Mouse (Mus musculus): ENCODE measurements at regions not wholly inside any gene's neighbourhood (a gene's known extent, or its start where the extent isn't known, plus 50 kb on each side); places are given as distances from the start of the nearest gene placed in this dataset.

GRCm38 (mm10) chr5:29870537-29870936 lies 134.8 kb upstream of the Gm5129 start:
- DNase-seq (ENCODE audit: low spot score) = no peak
- TF ChIP-seq CTCF (IDR thresholded peaks at IDR 0.05; ENCODE audit: low read depth) = no peak

GRCm38 (mm10) chr5:29875451-29875850 lies 137.5 kb upstream of the Il6 start:
- ATAC-seq (replicated peaks; ENCODE audit: low FRiP score, low read depth) = no peak
- Histone ChIP-seq H3K27me3 (ENCODE audit: insufficient read depth, low read length) (no peaks in the 10 kb centered on the region), H3K4me3 (replicated peaks; ENCODE audit: low read depth, low read length) (no peak overlapping the region), H3K27ac (no peak overlapping the region), H3K36me3 (ENCODE audit: insufficient read depth, low read length) (no peaks in the 10 kb centered on the region), H3K4me1 (replicated peaks; ENCODE audit: insufficient read depth, low read length) (no peaks in the 10 kb centered on the region), H3K9me3 (replicated peaks; ENCODE audit: low read length) (no peaks in the 10 kb centered on the region), H3K9ac (ENCODE audit: low read depth, low read length) (no peak overlapping the region), H3K4me2 (ENCODE audit: low read length) (no peak overlapping the region)
- WGBS = 53% methylated on average over 1 of the region's 1 CpGs
- no peak for DNase-seq (ENCODE audit: low spot score)
- no peak for TF ChIP-seq CTCF (IDR thresholded peaks at IDR 0.05; ENCODE audit: low read depth)

More at GRCm38 (mm10) chr5:29870537-29870936, 134.8 kb upstream of the Gm5129 start:
- Histone ChIP-seq H3K36me3 (ENCODE audit: insufficient read depth, low read length) (no peaks in the 10 kb centered on the region), H3K9ac (ENCODE audit: low read depth, low read length) (no peak overlapping the region), H3K4me3 (replicated peaks; ENCODE audit: low read depth, low read length) (no peak overlapping the region), H3K4me1 (replicated peaks; ENCODE audit: insufficient read depth, low read length) (no peaks in the 10 kb centered on the region), H3K4me2 (ENCODE audit: low read length) (no peak overlapping the region), H3K9me3 (replicated peaks; ENCODE audit: low read length) (no peaks in the 10 kb centered on the region), H3K27ac (no peak overlapping the region), H3K27me3 (ENCODE audit: insufficient read depth, low read length) (no peaks in the 10 kb centered on the region)
- WGBS = 36% methylated on average over 3 of the region's 3 CpGs
- ATAC-seq (replicated peaks; ENCODE audit: low FRiP score, low read depth) = no peak

GRCm38 (mm10) chr5:29887267-29887841 lies 125.6 kb upstream of the Il6 start:
- H3K9ac ChIP-seq (ENCODE audit: low read depth, low read length) = no peak overlapping the region
- no peak for DNase-seq (ENCODE audit: low spot score)
- no peak overlapping the region for H3K27ac ChIP-seq
- no peak for ATAC-seq (replicated peaks; ENCODE audit: low FRiP score, low read depth)
- no peak overlapping the region for H3K4me2 ChIP-seq (ENCODE audit: low read length)
- H3K4me1 ChIP-seq (replicated peaks; ENCODE audit: insufficient read depth, low read length) = 0 out of 2 replicates have a peak, but pooled peaks cover under 1% of the 10 kb centered on the region
- TF ChIP-seq CTCF (IDR thresholded peaks at IDR 0.05; ENCODE audit: low read depth) = no peak
- no peak overlapping the region for H3K4me3 ChIP-seq (replicated peaks; ENCODE audit: low read depth, low read length)
- no peaks in the 10 kb centered on the region for H3K27me3 ChIP-seq (ENCODE audit: insufficient read depth, low read length)
- H3K9me3 ChIP-seq (replicated peaks; ENCODE audit: low read length) = no peaks in the 10 kb centered on the region
- 47% methylated on average over 4 of the region's 4 CpGs for WGBS
- no peaks in the 10 kb centered on the region for H3K36me3 ChIP-seq (ENCODE audit: insufficient read depth, low read length)

- no peak overlapping the region for H3K27ac ChIP-seq
- no peak overlapping the region for H3K4me3 ChIP-seq (replicated peaks; ENCODE audit: low read depth, low read length)
- TF ChIP-seq CTCF (IDR thresholded peaks at IDR 0.05; ENCODE audit: low read depth) = no peak
- H3K4me1 ChIP-seq (replicated peaks; ENCODE audit: insufficient read depth, low read length) = 0 out of 2 replicates have a peak, but pooled peaks cover 7% of the 10 kb centered on the region
- WGBS = 37% methylated on average over 2 of the region's 2 CpGs
- no peaks in the 10 kb centered on the region for H3K27me3 ChIP-seq (ENCODE audit: insufficient read depth, low read length)
- DNase-seq (ENCODE audit: low spot score) (no peak), ATAC-seq (replicated peaks; ENCODE audit: low FRiP score, low read depth) (no peak)
- no peaks in the 10 kb centered on the region for H3K36me3 ChIP-seq (ENCODE audit: insufficient read depth, low read length)
- H3K9ac ChIP-seq (ENCODE audit: low read depth, low read length) = no peak overlapping the region
- no peak overlapping the region for H3K4me2 ChIP-seq (ENCODE audit: low read length)
- no peaks in the 10 kb centered on the region for H3K9me3 ChIP-seq (replicated peaks; ENCODE audit: low read length)
Measured at GRCm38 (mm10) chr5:29892344-29892743, 120.6 kb upstream of the Il6 start.

DNA sequence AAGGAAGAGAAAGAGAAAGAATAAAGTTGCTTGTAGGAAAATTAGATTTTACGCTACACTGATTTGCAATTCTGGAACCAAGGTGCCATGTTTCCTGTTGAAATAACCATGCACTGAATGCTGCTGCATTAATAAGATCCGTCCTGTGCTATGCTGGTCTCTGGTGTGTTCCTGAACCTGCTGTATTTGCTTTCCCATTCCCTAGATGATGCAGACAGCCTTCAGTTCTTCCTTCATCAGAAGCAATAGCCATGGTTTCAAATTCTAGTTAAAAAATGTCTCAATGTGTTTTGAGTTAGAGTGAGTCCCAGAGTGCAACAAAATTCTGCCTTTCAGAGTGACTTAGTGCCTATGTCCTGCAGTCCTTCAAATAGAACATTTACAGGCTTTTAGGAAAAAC lies 120.1 kb upstream of the Il6 start:
- DNase-seq (ENCODE audit: low spot score) = no peak
- no peaks in the 10 kb centered on the region for H3K36me3 ChIP-seq (ENCODE audit: insufficient read depth, low read length)
- H3K27ac ChIP-seq = no peak overlapping the region
- H3K9me3 ChIP-seq (replicated peaks; ENCODE audit: low read length) = no peaks in the 10 kb centered on the region
- 0 out of 2 replicates have a peak, but pooled peaks cover 7% of the 10 kb centered on the region for H3K4me1 ChIP-seq (replicated peaks; ENCODE audit: insufficient read depth, low read length)
- no peak overlapping the region for H3K4me2 ChIP-seq (ENCODE audit: low read length)
- 78% methylated on average over 2 of the region's 2 CpGs for WGBS
- no peaks in the 10 kb centered on the region for H3K27me3 ChIP-seq (ENCODE audit: insufficient read depth, low read length)
- no peak for TF ChIP-seq CTCF (IDR thresholded peaks at IDR 0.05; ENCODE audit: low read depth)
- no peak overlapping the region for H3K4me3 ChIP-seq (replicated peaks; ENCODE audit: low read depth, low read length)
- ATAC-seq (replicated peaks; ENCODE audit: low FRiP score, low read depth) = no peak
- no peak overlapping the region for H3K9ac ChIP-seq (ENCODE audit: low read depth, low read length)

DNA sequence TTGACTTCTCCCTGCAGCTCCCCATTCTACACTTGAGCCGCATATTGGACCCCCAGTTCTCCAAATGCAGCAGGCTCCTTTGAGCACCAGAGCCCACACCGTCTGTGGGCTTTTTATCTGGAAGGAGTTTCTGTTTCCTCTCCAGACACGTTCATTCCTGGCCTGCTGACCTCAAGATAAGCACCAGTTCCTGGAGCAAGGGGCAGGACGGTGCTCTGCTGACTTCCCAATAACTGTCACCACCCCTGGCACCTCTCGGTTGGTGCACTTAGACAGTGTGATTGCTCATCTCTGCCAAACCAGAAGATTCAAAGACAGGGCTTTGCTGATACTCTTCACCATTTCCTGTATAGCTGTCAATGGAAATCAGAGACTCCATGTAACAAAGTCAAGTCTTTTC lies 119.1 kb upstream of the Il6 start:
- no peak overlapping the region for H3K4me2 ChIP-seq (ENCODE audit: low read length)
- WGBS = 42% methylated on average over 5 of the region's 5 CpGs
- H3K4me3 ChIP-seq (replicated peaks; ENCODE audit: low read depth, low read length) = no peak overlapping the region
- H3K27me3 ChIP-seq (ENCODE audit: insufficient read depth, low read length) = no peaks in the 10 kb centered on the region
- DNase-seq (ENCODE audit: low spot score) = peak; percentile 16
- no peak overlapping the region for H3K27ac ChIP-seq
- H3K4me1 ChIP-seq (replicated peaks; ENCODE audit: insufficient read depth, low read length) = 0 out of 2 replicates have a peak, but pooled peaks cover 7% of the 10 kb centered on the region
- ATAC-seq (replicated peaks; ENCODE audit: low FRiP score, low read depth) = no peak
- no peaks in the 10 kb centered on the region for H3K9me3 ChIP-seq (replicated peaks; ENCODE audit: low read length)
- H3K36me3 ChIP-seq (ENCODE audit: insufficient read depth, low read length) = no peaks in the 10 kb centered on the region
- TF ChIP-seq CTCF (IDR thresholded peaks at IDR 0.05; ENCODE audit: low read depth) = no peak
- no peak overlapping the region for H3K9ac ChIP-seq (ENCODE audit: low read depth, low read length)
